Mouse (Mus musculus) gastrocnemius, postnatal 14 days (tissue): Measurements from ENCODE around the gene Tapbp. TPM values are rescaled to one million over a fixed set of nuclear protein-coding genes. Genes with fewer than 3 reads are reported as not detected.

Experiments used
- DNase-seq: peaks from one replicate; pipeline ENCODE4 v3.0.0; 2021; ENCODE audit warnings: mixed read lengths
- intact Hi-C: fragments of 180-260 bp; cut with DNase I; formaldehyde crosslinking; loops from one replicate; pipeline ENCODE4 v1.15.1; 2025; ENCODE audit warnings: low total_unique reads
- total RNA-seq, 2 experiments: library from RNA; stranded (reverse); gene quantifications; 2 replicates each; pipeline ENCODE4 v1.2.3; 2021

The Tapbp gene
- total RNA-seq, 2 experiments from 2014 or later = 32.9 to 35.7 TPM

GRCm38 (mm10) chr17:33955555-33956214 lies 40.0 kb downstream of the Tapbp start, which contains the start of the genes Vps52 and Rps18:
Gene Vps52, plus strand, starts transcription at chr17:33955812.
Gene Rps18, minus strand, starts transcription at chr17:33956001.
- intact Hi-C loops = loop anchor here (5.0 kb wide), 1 partner anchor 1312 kb away; no protein-coding TSS in a partner anchor

GRCm38 (mm10) chr17:33956336-33956735 lies 40.6 kb downstream of the Tapbp start:
- DNase-seq = no peak
- intact Hi-C loops = loop anchor here (5.0 kb wide), 1 partner anchor 1311 kb away; no protein-coding TSS in a partner anchor

More at GRCm38 (mm10) chr17:33955555-33956214, 40.0 kb downstream of the Tapbp start, which contains the start of the genes Vps52 and Rps18:
- peak; percentile 90 for DNase-seq

- intact Hi-C loops = loop anchor here (5.0 kb wide), 1 partner anchor 1310 kb away; no protein-coding TSS in a partner anchor
- DNase-seq = no peak
Observed at GRCm38 (mm10) chr17:33957493-33957892, 41.8 kb downstream of the Tapbp start.

- intact Hi-C loops = loop anchor here (5.0 kb wide), 1 partner anchor 1309 kb away; no protein-coding TSS in a partner anchor
Observed at GRCm38 (mm10) chr17:33958451-33958850, 42.8 kb downstream of the Tapbp start.

GRCm38 (mm10) chr17:33959135-33959534 lies 43.4 kb downstream of the Tapbp start:
- no peak for DNase-seq
- intact Hi-C loops = loop anchor here (5.0 kb wide), 1 partner anchor 1308 kb away; no protein-coding TSS in a partner anchor

More at GRCm38 (mm10) chr17:33958451-33958850, 42.8 kb downstream of the Tapbp start:
- DNase-seq = no peak

- intact Hi-C loops = loop anchor here (2.0 to 5.0 kb wide), 2 partner anchors 1307 to 1319 kb away; no protein-coding TSS in a partner anchor
- no peak for DNase-seq
Observed at GRCm38 (mm10) chr17:33959948-33960347, 44.2 kb downstream of the Tapbp start.

DNA sequence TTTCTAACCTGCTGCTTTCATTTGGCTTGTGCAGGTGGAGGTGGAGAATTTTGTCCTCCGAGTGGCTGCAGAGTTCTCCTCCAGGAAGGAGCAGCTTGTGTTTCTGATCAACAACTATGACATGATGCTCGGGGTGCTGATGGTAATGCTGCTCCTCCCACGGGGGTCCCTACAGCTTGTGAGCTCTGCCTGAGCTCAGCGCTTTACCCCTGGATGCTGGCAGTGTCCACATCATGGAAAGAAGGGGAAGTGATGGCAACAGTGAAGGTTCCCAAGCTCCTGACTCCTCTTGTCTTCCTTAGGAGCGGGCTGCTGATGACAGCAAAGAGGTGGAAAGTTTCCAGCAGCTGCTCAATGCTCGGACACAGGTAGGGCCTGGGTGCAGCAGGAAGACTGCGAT lies 47.2 kb downstream of the Tapbp start:
- no peak for DNase-seq
- intact Hi-C loops = no loop called here

- intact Hi-C loops = no loop called here
- no peak for DNase-seq
Observed at GRCm38 (mm10) chr17:33965082-33965845, 49.6 kb downstream of the Tapbp start.

- intact Hi-C loops = no loop called here
Observed at GRCm38 (mm10) chr17:33965846-33966550, 50.3 kb downstream of the Tapbp start.

GRCm38 (mm10) chr17:33968489-33968888 lies 52.8 kb downstream of the Tapbp start:
- intact Hi-C loops = no loop called here
- DNase-seq = peak; percentile 75

More at GRCm38 (mm10) chr17:33965846-33966550, 50.3 kb downstream of the Tapbp start:
- DNase-seq = no peak

DNA sequence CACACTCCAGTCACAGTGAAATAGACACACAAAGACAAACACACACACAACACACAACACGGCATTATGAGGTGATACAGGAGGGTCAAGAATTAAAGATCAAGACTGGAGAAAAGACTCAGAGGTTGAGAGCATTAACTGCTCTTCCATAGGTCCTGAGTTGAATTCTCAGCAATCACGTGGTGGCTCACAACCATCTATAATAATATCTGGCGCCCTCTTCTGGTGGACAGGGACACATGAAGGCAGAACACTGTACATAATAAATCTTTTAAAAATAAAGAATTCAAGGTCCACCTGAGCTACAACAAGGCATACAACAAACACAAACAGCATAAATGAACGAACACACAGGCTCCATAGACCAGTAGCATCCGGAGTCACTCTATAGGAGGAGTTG lies 53.2 kb downstream of the Tapbp start:
- no peak for DNase-seq
- intact Hi-C loops = no loop called here

GRCm38 (mm10) chr17:33969394-33969793 lies 53.7 kb downstream of the Tapbp start:
- no peak for DNase-seq
- intact Hi-C loops = no loop called here

- DNase-seq = no peak
- intact Hi-C loops = loop anchor here (5.0 kb wide), 1 partner anchor 1300 kb away; no protein-coding TSS in a partner anchor
Observed at GRCm38 (mm10) chr17:33972691-33973090, 57.0 kb downstream of the Tapbp start.

GRCm38 (mm10) chr17:33973572-33973971 lies 57.9 kb downstream of the Tapbp start:
- no peak for DNase-seq
- intact Hi-C loops = loop anchor here (5.0 kb wide), 1 partner anchor 1299 kb away; no protein-coding TSS in a partner anchor

DNA sequence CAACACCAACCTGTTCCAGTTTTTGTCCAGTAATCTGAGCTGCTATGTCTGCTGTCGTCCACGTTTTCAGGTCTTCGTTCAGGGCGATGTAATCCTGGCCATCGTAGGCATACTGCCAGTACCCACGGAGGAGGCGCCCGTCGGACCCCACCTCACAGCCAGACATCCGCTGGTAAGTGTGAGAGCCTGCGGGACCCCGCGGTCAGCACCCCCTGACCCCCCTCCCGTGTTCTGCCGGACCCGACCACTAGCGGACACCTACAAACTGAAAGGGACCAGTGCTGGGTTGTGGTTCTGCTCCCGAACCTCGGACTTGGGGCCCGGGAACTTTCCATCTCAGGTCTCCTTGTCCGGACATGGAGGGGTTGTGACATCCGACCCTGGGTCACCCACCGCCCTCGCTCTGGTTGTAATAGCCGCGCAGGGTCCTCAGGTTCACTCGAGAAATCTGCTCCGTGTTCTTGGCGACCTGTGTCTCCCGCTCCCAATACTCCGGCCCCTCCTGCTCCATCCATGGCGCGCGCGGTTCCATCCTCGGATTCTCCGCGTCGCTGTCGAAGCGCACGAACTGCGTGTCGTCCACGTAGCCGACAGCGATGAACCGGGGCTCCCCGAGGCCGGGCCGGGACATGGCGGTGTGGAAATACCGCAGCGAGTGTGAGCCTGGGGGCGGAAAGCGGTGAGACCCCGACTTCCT lies 62.3 kb downstream of the Tapbp start:
- intact Hi-C loops = no loop called here
- DNase-seq = no peak

DNA sequence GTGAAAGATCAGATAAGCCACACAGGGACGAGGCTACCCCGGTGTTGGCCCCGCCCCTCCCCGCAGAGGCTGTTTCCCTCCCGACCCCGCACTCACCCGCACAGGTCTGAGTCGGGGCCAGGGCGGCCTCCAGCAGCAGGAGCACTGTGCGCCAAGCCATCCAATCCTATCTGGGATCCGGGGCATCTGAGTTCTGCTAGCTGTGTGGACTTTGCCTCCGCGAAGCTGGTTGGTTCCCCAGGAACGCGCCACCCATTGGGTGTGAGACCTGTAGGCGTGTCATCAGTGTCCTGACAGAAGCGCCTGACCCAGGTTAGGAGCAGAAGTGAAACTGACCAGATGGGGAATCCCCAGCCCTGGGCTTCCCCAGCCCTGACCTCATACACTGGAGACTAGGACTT lies 62.9 kb downstream of the Tapbp start:
- intact Hi-C loops = no loop called here
- peak; percentile 75 for DNase-seq
